Mouse (Mus musculus) small intestine, adult 2 months (tissue): Measurements from ENCODE around the gene Rad51b. TPM values are rescaled to one million over a fixed set of nuclear protein-coding genes. Genes with fewer than 3 reads are reported as not detected.

ENCODE experiments used
- H3K27ac ChIP-seq: fragments of 200-500 bp; 2 replicates; pipeline ENCODE4 v1.5.1; 2012; ENCODE audit warnings: low read depth, low read length, control low read depth, inconsistent platforms; ENCODE audit not compliant: insufficient read depth
- H3K27me3 ChIP-seq: fragments of 200-500 bp; 2 replicates; pipeline ENCODE4 v1.6.1; 2012; ENCODE audit warnings: mild to moderate bottlenecking, moderate library complexity, low read length, inconsistent platforms; ENCODE audit not compliant: control insufficient read depth, insufficient read depth
- H3K36me3 ChIP-seq: fragments of 200-500 bp; 2 replicates; pipeline ENCODE4 v1.6.1; 2012; ENCODE audit warnings: mild to moderate bottlenecking, low read length, control low read depth, inconsistent platforms; ENCODE audit not compliant: control insufficient read depth, insufficient read depth
- H3K4me1 ChIP-seq: fragments of 200-500 bp; 2 replicates; pipeline ENCODE4 v1.6.1; 2012; ENCODE audit warnings: low read length, inconsistent platforms, mixed read lengths; ENCODE audit not compliant: control insufficient read depth, insufficient read depth, insufficient read length
- H3K4me3 ChIP-seq: fragments of 200-500 bp; 2 replicates; pipeline ENCODE4 v1.5.1; 2012; ENCODE audit warnings: low read depth, mild to moderate bottlenecking, control low read depth, inconsistent platforms, low read length, moderate library complexity
- CTCF ChIP-seq: fragments of 200-500 bp; IDR thresholded peaks from 2 replicates; pipeline ENCODE4 v1.5.1; 2012; ENCODE audit warnings: low read depth, mild to moderate bottlenecking, control low read depth, inconsistent platforms, low read length, moderate library complexity, mixed read lengths; ENCODE audit not compliant: insufficient replicate concordance, insufficient read length; ENCODE audit errors: extremely low read depth
- POLR2A ChIP-seq: fragments of 200-500 bp; IDR thresholded peaks from 2 replicates; pipeline ENCODE4 v1.6.1; 2012; ENCODE audit warnings: low read depth, mild to moderate bottlenecking, control low read depth, inconsistent platforms, low read length, moderate library complexity
- WGBS: fragments of 180-500 bp; shearing (Covaris S2); methylation state at CpG from one replicate; pipeline ENCODE4 v1.1.7; 2018; 5-methylcytosine and 5-hydroxymethylcytosine counted together
- polyA plus RNA-seq: library from polyadenylated mRNA; depleted of rRNA; stranded (reverse); fragments of >200 nt; gene quantifications from 2 replicates; pipeline ENCODE4 v1.2.3, GENCODE M21; 2012

Rad51b gene
- polyA plus RNA-seq, 1 experiment: 0.46 TPM

- TF ChIP-seq POLR2A (no peak), CTCF (no peak)
- Histone ChIP-seq H3K36me3 (no peaks in the 10 kb centered on the region), H3K27ac (no peak overlapping the region), H3K4me3 (no peak overlapping the region), H3K4me1 (no peaks in the 10 kb centered on the region), H3K27me3 (no peaks in the 10 kb centered on the region)
- WGBS: 83% methylated on average over 3 of the region's 3 CpGs
Observed at GRCm38 (mm10) chr12:79558711-79559110, 261.6 kb downstream of the Rad51b start.

DNA sequence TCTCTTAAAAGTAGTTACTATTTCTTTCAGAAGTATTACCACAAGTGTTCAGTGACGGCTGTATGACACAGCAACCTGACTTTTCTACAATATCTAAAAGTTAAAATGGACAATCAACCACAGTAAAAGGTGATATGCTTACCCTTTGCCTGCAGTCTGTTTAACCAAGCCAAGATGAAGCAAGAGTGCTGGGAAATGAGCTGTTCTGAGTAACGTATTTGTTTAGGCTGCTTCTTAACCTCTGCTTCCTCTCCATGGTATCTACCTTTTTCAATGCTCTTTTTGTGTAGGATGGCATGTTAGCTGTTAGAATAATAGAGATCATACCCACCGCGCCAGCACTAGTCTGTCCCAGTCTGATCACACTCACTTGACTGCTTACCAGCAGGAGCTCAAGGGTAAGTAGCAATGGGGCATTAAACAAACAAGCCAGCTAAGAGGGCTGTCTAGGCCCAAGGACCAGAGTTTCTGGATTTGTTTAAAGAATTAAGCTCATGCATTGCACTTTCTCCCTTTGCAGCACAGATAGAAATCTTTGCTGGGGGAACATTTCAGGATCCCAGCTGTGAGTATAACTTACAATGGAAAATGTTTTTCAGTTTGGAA, 262.4 kb downstream of the Rad51b start:
- 88% methylated on average over 4 of the region's 4 CpGs for WGBS
- no peaks in the 10 kb centered on the region for H3K36me3 ChIP-seq

GRCm38 (mm10) chr12:79560084-79560699, 263.1 kb downstream of the Rad51b start:
- Histone ChIP-seq H3K27ac (no peak overlapping the region), H3K27me3 (no peaks in the 10 kb centered on the region), H3K4me3 (no peak overlapping the region), H3K36me3 (no peaks in the 10 kb centered on the region), H3K4me1 (no peaks in the 10 kb centered on the region)
- TF ChIP-seq CTCF (no peak), POLR2A (no peak)
- 85% methylated on average over 8 of the region's 8 CpGs for WGBS

More for the DNA sequence above, 262.4 kb downstream of the Rad51b start:
- Histone ChIP-seq H3K27me3 (no peaks in the 10 kb centered on the region), H3K27ac (no peak overlapping the region), H3K4me3 (no peak overlapping the region), H3K4me1 (no peaks in the 10 kb centered on the region)
- TF ChIP-seq POLR2A: no peak
- TF ChIP-seq CTCF: no peak

- TF ChIP-seq POLR2A: no peak
- no peak for TF ChIP-seq CTCF
- WGBS: 70% methylated on average over 4 of the region's 4 CpGs
Observed at GRCm38 (mm10) chr12:79560893-79561292, 263.8 kb downstream of the Rad51b start.

DNA sequence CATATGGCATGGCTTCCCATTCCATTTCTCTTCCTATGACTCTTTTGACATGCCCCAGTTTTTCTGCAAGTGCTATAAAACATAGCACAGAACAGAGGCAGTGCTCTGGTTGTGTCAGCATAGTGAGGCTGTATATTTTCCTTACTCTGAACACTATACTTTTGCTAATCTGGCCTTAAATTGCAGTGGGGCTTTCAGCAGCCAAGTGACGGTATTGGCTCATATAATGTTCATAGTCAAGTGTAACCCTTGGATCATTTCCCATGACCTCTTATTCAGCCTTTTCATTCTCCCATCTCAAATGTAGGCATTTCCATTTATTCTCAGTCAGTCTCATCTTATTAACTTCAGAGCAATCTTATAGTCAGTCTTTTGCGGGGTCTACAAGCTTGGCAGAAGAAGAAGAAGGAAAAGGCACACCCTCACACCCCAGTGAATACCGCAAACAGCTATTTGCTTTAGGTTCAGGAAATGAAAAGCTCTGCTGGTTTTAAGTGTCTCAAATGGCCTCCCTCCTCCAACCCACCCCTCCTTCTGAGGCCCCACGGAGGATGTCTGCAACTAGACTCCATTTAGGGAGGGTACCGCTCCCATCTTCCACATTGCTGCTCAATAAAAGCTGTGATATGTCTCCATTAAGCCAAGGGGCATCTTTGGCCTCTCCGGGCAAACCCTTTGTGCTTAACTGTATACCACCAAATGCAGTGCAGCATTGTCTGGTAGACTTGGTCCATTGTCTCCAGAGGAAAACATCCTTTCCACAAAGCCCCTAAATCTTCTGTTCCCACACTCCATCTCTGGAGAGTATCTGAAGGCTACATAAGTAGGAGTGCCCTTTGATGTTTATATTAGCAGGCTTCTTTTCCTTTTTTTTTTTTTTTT, 277.3 kb downstream of the Rad51b start:
- Histone ChIP-seq H3K36me3 (no peaks in the 10 kb centered on the region), H3K27ac (no peak overlapping the region), H3K4me1 (no peaks in the 10 kb centered on the region), H3K4me3 (no peak overlapping the region), H3K27me3 (no peaks in the 10 kb centered on the region)
- WGBS: 84% methylated on average over 6 of the region's 6 CpGs
- TF ChIP-seq CTCF (no peak), POLR2A (no peak)

More at GRCm38 (mm10) chr12:79560893-79561292, 263.8 kb downstream of the Rad51b start:
- Histone ChIP-seq H3K36me3 (no peaks in the 10 kb centered on the region), H3K27me3 (no peaks in the 10 kb centered on the region), H3K4me1 (no peaks in the 10 kb centered on the region), H3K27ac (no peak overlapping the region), H3K4me3 (no peak overlapping the region)

DNA sequence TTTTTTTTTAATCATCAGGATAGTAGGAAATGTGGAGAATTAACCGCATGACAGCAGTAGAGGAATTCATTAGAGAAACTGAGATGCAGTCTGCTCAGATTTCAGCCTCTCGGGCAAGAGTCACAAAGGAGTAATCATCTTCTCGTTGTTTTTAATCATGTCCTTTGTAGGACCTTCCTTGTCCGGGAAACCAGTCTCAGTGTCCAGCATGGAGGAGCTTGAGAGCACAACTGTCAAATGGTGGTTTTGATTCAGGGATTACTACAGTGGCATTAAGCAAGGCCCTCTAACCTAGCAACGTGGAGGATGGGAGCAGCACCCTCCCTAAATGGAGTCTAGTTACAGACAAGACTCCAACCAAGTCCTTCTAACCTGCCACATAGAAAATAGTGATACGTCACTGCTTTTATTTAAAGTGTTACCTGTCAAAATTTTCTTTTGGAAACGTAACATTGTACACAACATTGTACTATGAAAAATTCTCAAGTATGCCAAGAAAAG, 278.0 kb downstream of the Rad51b start:
- Histone ChIP-seq H3K4me1 (no peaks in the 10 kb centered on the region), H3K36me3 (no peaks in the 10 kb centered on the region), H3K27ac (no peak overlapping the region), H3K27me3 (no peaks in the 10 kb centered on the region), H3K4me3 (no peak overlapping the region)
- WGBS: 94% methylated on average over 7 of the region's 7 CpGs
- no peak for TF ChIP-seq POLR2A
- no peak for TF ChIP-seq CTCF

DNA sequence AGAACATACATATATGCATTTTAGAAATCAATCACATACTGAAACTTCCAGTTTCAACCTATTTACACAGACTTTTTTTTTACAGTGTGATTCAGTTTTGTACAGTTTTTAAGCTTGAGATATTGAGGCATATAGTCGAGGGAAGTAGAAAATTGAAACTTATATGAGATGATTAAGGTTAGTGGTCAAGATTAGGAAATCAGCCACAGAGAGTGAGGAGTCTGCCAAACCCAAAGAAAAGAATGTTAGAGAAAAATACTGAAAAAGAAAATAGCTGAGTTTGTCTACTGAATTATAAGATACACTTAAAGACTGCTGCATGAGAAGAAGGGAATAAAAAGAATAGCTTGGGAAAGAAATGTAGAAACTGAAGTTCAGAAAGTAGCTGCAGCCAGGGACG, 280.4 kb downstream of the Rad51b start:
- no peaks in the 10 kb centered on the region for H3K36me3 ChIP-seq
- H3K4me3 ChIP-seq: no peak overlapping the region
- no peak for TF ChIP-seq POLR2A
- TF ChIP-seq CTCF: no peak
- WGBS: 79% methylated on average over 2 of the region's 2 CpGs
- no peaks in the 10 kb centered on the region for H3K27me3 ChIP-seq
- H3K4me1 ChIP-seq: no peaks in the 10 kb centered on the region
- H3K27ac ChIP-seq: no peak overlapping the region
